Mouse (Mus musculus) embryonic facial prominence, embryonic 12.5 days (tissue): Measurements from ENCODE around the gene Arrb1. TPM values are rescaled to one million over a fixed set of nuclear protein-coding genes. Genes with fewer than 3 reads are reported as not detected.

Experiments used
- ATAC-seq: fragments of 200-750 bp; cut with Nextera tagmentation; 2 replicates; pipeline ENCODE4 v1.8.0; 2017; ENCODE audit not compliant: insufficient number of reproducible peaks, insufficient read depth, low FRiP score, low TSS enrichment
- H3K27ac ChIP-seq: fragments of 300-500 bp; sonication (generic); 2 replicates; pipeline ENCODE4 v1.5.1; 2016; ENCODE audit warnings: mild to moderate bottlenecking
- H3K27me3 ChIP-seq: fragments of 300-500 bp; sonication (generic); 2 replicates; pipeline ENCODE4 v1.6.1; 2016; ENCODE audit warnings: mild to moderate bottlenecking, moderate library complexity
- H3K36me3 ChIP-seq: fragments of 300-500 bp; sonication (generic); 2 replicates; pipeline ENCODE4 v1.6.1; 2016; ENCODE audit warnings: mild to moderate bottlenecking
- H3K4me1 ChIP-seq: fragments of 300-500 bp; sonication (generic); 2 replicates; pipeline ENCODE4 v1.6.1; 2016
- H3K4me2 ChIP-seq: fragments of 300-500 bp; sonication (generic); replicated peaks from 2 replicates; pipeline ENCODE4 v1.6.1; 2016; ENCODE audit warnings: mild to moderate bottlenecking, moderate library complexity
- H3K4me3 ChIP-seq: fragments of 300-500 bp; sonication (generic); 2 replicates; pipeline ENCODE4 v1.5.1; 2016; ENCODE audit warnings: mild to moderate bottlenecking
- H3K9ac ChIP-seq: fragments of 300-500 bp; sonication (generic); 2 replicates; pipeline ENCODE4 v1.6.1; 2016; ENCODE audit warnings: mild to moderate bottlenecking, moderate library complexity
- H3K9me3 ChIP-seq: fragments of 300-500 bp; sonication (generic); 2 replicates; pipeline ENCODE4 v1.6.1; 2016; ENCODE audit warnings: mild to moderate bottlenecking, moderate library complexity
- WGBS: fragments of 180-500 bp; shearing (Covaris S2); methylation state at CpG from one replicate; pipeline ENCODE4 v1.1.7; 2016; 5-methylcytosine and 5-hydroxymethylcytosine counted together
- polyA plus RNA-seq: library from polyadenylated mRNA; unstranded; fragments of >200 nt; fragmentation: Nextera tagmentation; extraction: Ambion mirVana; gene quantifications from 2 replicates; pipeline ENCODE4 v1.2.1, GENCODE M21; 2016

Gene Arrb1
- polyA plus RNA-seq, 1 experiment from 2014 or later = 8.8 TPM

DNA sequence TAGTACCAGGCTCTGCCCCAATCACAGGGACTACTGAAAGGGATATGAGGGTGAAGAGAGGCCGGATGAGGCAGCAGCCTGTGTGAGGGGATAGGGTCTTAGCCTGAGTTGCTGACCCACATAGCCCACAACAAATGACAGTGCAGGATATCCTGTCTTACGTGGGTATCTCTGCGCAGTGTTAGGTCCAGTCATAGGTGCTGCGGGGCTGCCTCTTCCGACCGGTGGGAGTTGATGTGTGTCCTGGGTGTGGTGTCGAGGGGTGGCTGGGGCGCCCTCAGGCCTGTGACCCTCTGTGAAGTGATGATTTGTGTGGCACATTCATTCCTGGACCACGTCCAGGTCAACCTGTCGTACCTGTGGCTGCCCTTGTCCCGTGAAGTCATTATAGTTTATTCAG lies 71.0 kb downstream of the Arrb1 start:
- no peak overlapping the region for H3K4me3 ChIP-seq
- no peak overlapping the region for H3K27ac ChIP-seq
- H3K4me2 ChIP-seq = no peak overlapping the region
- WGBS = 85% methylated on average over 11 of the region's 11 CpGs
- no peaks in the 10 kb centered on the region for H3K4me1 ChIP-seq
- H3K36me3 ChIP-seq = peaks cover 17% of the 10 kb centered on the region; the same call in 1 of the 2 replicates
- ATAC-seq = no peak
- no peak overlapping the region for H3K9ac ChIP-seq
- no peaks in the 10 kb centered on the region for H3K9me3 ChIP-seq
- H3K27me3 ChIP-seq = no peaks in the 10 kb centered on the region

DNA sequence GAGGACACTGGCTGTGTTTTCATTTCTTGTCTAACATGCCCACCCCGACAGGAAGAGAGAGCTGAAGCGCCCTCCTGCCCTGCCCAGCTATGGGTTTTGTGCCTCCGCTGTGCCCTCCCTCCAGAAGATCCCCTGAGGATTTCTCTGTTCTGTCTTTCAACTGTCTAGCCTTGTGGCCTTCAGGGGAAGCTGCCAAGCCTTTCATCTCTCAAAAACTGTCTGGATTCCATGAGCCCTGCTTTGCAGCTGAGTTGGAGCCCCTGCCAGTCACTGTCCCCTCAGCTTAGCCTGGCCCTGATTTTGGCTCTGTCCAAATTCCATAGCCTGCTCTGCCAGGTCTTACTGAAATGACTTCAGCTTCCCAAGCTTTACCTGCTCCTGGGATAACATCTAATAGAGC lies 71.5 kb downstream of the Arrb1 start:
- Histone ChIP-seq H3K36me3 (peaks cover 12% of the 10 kb centered on the region; the same call in 1 of the 2 replicates), H3K27ac (no peak overlapping the region), H3K4me2 (no peak overlapping the region), H3K9ac (no peak overlapping the region), H3K4me3 (no peak overlapping the region), H3K27me3 (no peaks in the 10 kb centered on the region), H3K4me1 (no peaks in the 10 kb centered on the region), H3K9me3 (no peaks in the 10 kb centered on the region)
- ATAC-seq = no peak
- 66% methylated on average over 3 of the region's 3 CpGs for WGBS

DNA sequence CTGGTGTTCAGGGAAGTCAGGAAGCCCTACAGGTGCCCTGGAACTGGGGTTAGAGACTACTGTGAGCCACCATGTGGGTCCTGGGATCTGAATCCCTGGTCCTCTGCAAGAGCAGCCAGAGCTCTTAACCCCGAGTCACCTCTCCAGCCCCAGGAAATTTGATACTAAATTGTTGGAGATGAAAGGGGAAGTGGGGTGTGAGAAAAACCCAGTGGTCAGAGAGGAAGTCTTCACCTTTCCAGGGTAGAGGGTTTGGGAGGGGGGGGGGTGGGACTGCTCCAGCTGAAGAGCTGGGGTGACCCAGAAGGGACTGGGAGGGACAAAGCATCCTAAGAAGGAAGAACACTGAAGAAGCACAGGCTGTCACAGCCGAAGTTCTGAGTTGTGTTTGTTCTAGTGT lies 72.4 kb downstream of the Arrb1 start:
- 65% methylated on average over 2 of the region's 2 CpGs for WGBS
- H3K9ac ChIP-seq = no peak overlapping the region
- ATAC-seq = no peak
- no peaks in the 10 kb centered on the region for H3K9me3 ChIP-seq
- no peak overlapping the region for H3K27ac ChIP-seq
- H3K4me2 ChIP-seq = no peak overlapping the region
- H3K27me3 ChIP-seq = no peaks in the 10 kb centered on the region
- no peak overlapping the region for H3K4me3 ChIP-seq
- H3K36me3 ChIP-seq = 0 out of 2 replicates have a peak, but pooled peaks cover 5% of the 10 kb centered on the region
- H3K4me1 ChIP-seq = no peaks in the 10 kb centered on the region

DNA sequence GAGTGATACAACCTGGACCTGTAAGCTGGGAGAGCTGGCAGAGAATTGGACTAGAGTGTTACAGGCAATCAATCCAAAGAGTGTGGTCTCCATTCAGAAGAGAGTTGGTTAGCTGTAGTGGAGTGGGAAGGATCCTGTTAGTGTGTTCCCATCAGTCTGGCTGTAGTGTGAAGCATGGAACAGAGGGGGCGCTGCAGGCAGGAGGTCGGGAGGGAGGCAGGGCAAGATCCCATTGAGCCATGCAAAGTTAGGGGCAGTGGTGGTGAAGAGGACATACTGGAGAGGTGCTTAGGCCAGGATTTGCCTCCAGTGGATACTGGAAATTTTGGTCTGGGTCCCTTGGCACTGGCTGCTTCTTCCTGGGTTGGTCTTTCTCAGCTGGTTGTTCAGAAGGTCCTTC lies 83.0 kb downstream of the Arrb1 start:
- H3K27ac ChIP-seq = no peak overlapping the region
- no peaks in the 10 kb centered on the region for H3K4me1 ChIP-seq
- H3K9me3 ChIP-seq = no peaks in the 10 kb centered on the region
- 67% methylated on average over 2 of the region's 2 CpGs for WGBS
- H3K4me3 ChIP-seq = no peak overlapping the region
- no peak for ATAC-seq
- H3K36me3 ChIP-seq = no peaks in the 10 kb centered on the region
- no peak overlapping the region for H3K4me2 ChIP-seq
- peaks cover 12% of the 10 kb centered on the region for H3K27me3 ChIP-seq
- H3K9ac ChIP-seq = no peak overlapping the region

DNA sequence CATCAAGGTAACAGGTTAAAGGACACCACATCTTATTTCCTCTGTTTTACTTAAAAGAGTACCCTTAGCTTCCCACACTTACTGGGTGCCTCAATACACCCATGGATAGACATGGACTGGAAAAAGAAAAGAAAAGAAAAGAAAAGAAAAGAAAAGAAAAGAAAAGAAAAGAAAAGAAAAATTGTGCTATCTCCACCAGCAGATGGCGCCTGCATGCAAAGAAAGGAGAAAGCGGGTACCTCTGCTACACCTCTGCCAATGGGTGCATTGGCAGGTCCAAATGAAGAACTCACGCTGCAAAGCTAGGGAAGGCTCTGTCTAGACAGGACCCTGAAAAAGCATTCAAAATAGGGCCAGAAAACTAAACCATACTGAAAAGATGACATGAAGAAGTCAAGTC lies 83.6 kb downstream of the Arrb1 start:
- no peak for ATAC-seq
- Histone ChIP-seq H3K27ac (no peak overlapping the region), H3K27me3 (peaks cover 17% of the 10 kb centered on the region), H3K4me3 (no peak overlapping the region), H3K36me3 (no peaks in the 10 kb centered on the region), H3K4me1 (no peaks in the 10 kb centered on the region), H3K4me2 (no peak overlapping the region), H3K9me3 (no peaks in the 10 kb centered on the region), H3K9ac (no peak overlapping the region)
- 11% methylated on average over 3 of the region's 3 CpGs for WGBS

DNA sequence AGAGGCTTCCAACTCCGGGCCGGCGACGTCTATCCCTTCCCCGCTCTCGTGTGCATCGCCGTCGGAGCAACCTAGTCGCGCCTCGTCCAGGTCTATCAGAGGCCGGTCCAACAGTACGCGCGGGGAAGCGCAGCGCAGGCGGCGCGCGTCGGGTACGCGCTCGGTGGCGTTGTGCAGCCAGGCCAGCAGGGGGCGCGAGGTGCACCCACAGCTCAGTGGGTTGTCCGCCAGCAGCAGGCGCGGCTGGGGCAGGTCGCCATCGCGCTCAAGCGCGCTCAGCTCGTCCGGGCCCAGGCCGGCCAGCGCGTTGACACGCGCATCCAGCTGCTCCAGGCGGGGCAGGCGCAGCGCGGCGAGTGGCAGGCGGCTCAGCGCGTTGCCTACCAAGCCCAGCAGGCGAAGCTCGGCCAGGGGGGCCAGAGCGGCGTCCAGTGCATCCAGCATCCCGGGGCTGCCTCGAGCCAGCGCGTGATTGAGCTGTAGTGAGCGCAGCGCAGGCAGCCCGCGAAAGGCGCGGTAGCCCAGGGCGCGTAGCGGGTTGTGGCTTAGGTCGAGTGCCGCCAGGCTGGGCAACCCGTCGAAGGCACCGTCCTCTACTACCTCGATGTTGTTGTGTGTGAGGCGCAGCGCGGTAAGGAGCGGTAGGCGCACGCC lies 90.6 kb downstream of the Arrb1 start:
- H3K4me1 ChIP-seq = peaks cover 23% of the 10 kb centered on the region
- peak; percentile 86 for ATAC-seq
- H3K27ac ChIP-seq = no peak overlapping the region
- peak overlapping the region; percentile 60 for H3K9ac ChIP-seq
- under 1% methylated on average over 79 of the region's 81 CpGs for WGBS
- H3K9me3 ChIP-seq = no peaks in the 10 kb centered on the region
- peak overlapping the region; percentile 49 for H3K4me3 ChIP-seq
- peak overlapping the region; percentile 93 for H3K4me2 ChIP-seq
- H3K27me3 ChIP-seq = peaks cover 84% of the 10 kb centered on the region
- H3K36me3 ChIP-seq = no peaks in the 10 kb centered on the region

- Histone ChIP-seq H3K36me3 (no peaks in the 10 kb centered on the region), H3K4me2 (peak within 1 kb of the TSS; percentile 93), H3K9ac (peak within 1 kb of the TSS; percentile 60), H3K4me3 (peak within 1 kb of the TSS; percentile 49), H3K9me3 (no peaks in the 10 kb centered on the region), H3K27me3 (peaks cover 81% of the 10 kb centered on the region), H3K27ac (no peak within 1 kb of the TSS), H3K4me1 (peaks cover 23% of the 10 kb centered on the region)
- no peak for ATAC-seq
- under 1% methylated on average over 69 of the region's 83 CpGs for WGBS
These were observed 91.4 kb downstream of the Arrb1 start, which contains the start of gene Tpbgl for GRCm38 (mm10) chr7:99626376-99627270. Gene Tpbgl, minus strand, starts transcription at chr7:99627103.

- Histone ChIP-seq H3K9ac (no peak overlapping the region), H3K4me1 (peaks cover 23% of the 10 kb centered on the region), H3K9me3 (no peaks in the 10 kb centered on the region), H3K27me3 (peaks cover 77% of the 10 kb centered on the region), H3K36me3 (no peaks in the 10 kb centered on the region), H3K4me2 (peak overlapping the region; percentile 93; the same call in 1 of the 2 replicates), H3K27ac (no peak overlapping the region), H3K4me3 (peak overlapping the region; percentile 49; the same call in 1 of the 2 replicates)
- 4% methylated on average over 7 of the region's 7 CpGs for WGBS
- ATAC-seq = no peak
These were observed 92.1 kb downstream of the Arrb1 start for GRCm38 (mm10) chr7:99627366-99627765.

- no peak overlapping the region for H3K4me3 ChIP-seq
- no peak overlapping the region for H3K27ac ChIP-seq
- peaks cover 37% of the 10 kb centered on the region for H3K27me3 ChIP-seq
- 18% methylated on average over 6 of the region's 6 CpGs for WGBS
- no peak overlapping the region for H3K4me2 ChIP-seq
- ATAC-seq = no peak
- no peaks in the 10 kb centered on the region for H3K36me3 ChIP-seq
- no peak overlapping the region for H3K9ac ChIP-seq
- H3K9me3 ChIP-seq = no peaks in the 10 kb centered on the region
- H3K4me1 ChIP-seq = peaks cover 3% of the 10 kb centered on the region; the same call in 1 of the 2 replicates
These were observed 97.0 kb downstream of the Arrb1 start for GRCm38 (mm10) chr7:99632286-99632685.

GRCm38 (mm10) chr7:99633966-99634665 lies 98.8 kb downstream of the Arrb1 start:
- Histone ChIP-seq H3K27ac (no peak overlapping the region), H3K27me3 (peaks cover 19% of the 10 kb centered on the region), H3K4me2 (no peak overlapping the region), H3K9ac (no peak overlapping the region), H3K36me3 (no peaks in the 10 kb centered on the region), H3K4me3 (no peak overlapping the region), H3K4me1 (no peaks in the 10 kb centered on the region), H3K9me3 (no peaks in the 10 kb centered on the region)
- no peak for ATAC-seq
- 65% methylated on average over 8 of the region's 8 CpGs for WGBS

DNA sequence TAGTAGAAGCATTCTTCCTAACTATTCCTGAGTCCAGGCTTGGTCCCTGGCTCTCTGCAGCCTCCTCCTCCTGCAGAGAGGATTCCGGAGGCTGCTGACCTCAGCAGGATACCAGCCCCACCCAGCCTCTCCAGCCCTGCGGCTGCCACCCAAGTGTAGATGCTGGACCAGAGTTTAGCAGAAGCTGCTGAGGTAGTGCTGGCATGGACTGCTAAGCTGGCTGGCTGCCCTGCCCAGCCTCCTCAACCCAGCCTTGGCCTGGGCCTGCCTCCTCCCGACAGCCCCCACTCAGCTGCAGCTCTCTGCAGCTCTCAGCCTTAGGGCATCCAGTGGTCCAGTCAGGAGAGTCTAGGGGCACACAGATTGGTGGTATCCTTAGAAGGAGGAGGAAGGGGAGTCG lies 106.0 kb downstream of the Arrb1 start:
- no peaks in the 10 kb centered on the region for H3K27me3 ChIP-seq
- no peaks in the 10 kb centered on the region for H3K36me3 ChIP-seq
- ATAC-seq = no peak
- 35% methylated on average over 4 of the region's 4 CpGs for WGBS
- H3K9me3 ChIP-seq = no peaks in the 10 kb centered on the region
- H3K4me1 ChIP-seq = no peaks in the 10 kb centered on the region
- H3K9ac ChIP-seq = no peak overlapping the region
- H3K4me2 ChIP-seq = no peak overlapping the region
- no peak overlapping the region for H3K27ac ChIP-seq
- no peak overlapping the region for H3K4me3 ChIP-seq
